Mouse (Mus musculus): Measurements from ENCODE around the gene Itsn2. TPM values are rescaled to one million over a fixed set of nuclear protein-coding genes. Genes with fewer than 3 reads are reported as not detected.

The Itsn2 gene
- polyA plus RNA-seq, 1 experiment from 2014 or later, result 39.3 TPM

DNA sequence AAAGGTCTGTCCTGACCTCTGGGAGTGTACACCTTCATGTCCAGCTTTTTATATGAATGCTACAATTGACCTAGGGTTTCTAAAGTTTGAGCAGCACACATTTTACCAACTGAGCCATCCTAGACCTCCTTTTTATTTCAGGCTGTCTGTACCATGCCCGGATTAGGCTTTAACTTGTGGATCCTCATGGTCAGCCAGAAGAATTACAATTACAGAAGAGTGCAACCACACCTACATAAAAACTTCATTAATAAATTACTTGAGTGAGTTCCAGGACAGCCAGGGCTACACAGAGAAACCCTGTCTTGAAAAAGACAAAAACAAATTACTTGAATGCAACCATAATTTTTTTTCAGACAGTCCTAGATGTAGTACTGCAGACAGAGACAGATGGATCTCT is 164.6 kb downstream of the Itsn2 start:
- Histone ChIP-seq H3K27ac (no peak overlapping the region), H3K4me3 (no peak overlapping the region), H3K27me3 (no peaks in the 10 kb centered on the region), H3K4me1 (no peaks in the 10 kb centered on the region), H3K9me3 (no peaks in the 10 kb centered on the region), H3K9ac (no peak overlapping the region), H3K4me2 (no peak overlapping the region), H3K36me3 (no peaks in the 10 kb centered on the region)
- 86% methylated on average over 1 of the region's 1 CpGs for WGBS
- ATAC-seq (ENCODE audit: insufficient number of reproducible peaks, low FRiP score, low TSS enrichment, low read depth), result no peak

Other genes starting within 250 kb of the Itsn2 start
- gene Ncoa1, start 115.5 kb upstream of the Itsn2 start, polyA plus RNA-seq (2015; fragmentation: Nextera tagmentation; extraction: Ambion mirVana), result 10.6 and 12.4 TPM in 2 replicates
- gene Gm3625, start 289 bp downstream of the Itsn2 start, polyA plus RNA-seq (2015; fragmentation: Nextera tagmentation; extraction: Ambion mirVana), result not detected in 2 replicates
- 0.20 and 0.52 TPM in 2 replicates for gene Fam228a, start 145.8 kb downstream of the Itsn2 start, polyA plus RNA-seq (2015; fragmentation: Nextera tagmentation; extraction: Ambion mirVana)
- gene Pfn4, start 176.4 kb downstream of the Itsn2 start, polyA plus RNA-seq (2015; fragmentation: Nextera tagmentation; extraction: Ambion mirVana), result 3.6 and 3.9 TPM in 2 replicates
- 3.6 and 5.1 TPM in 2 replicates for gene Fam228b, start 176.6 kb downstream of the Itsn2 start, polyA plus RNA-seq (2015; fragmentation: Nextera tagmentation; extraction: Ambion mirVana)
- 184 and 205 TPM in 2 replicates for gene Sf3b6, start 224.9 kb downstream of the Itsn2 start, polyA plus RNA-seq (2015; fragmentation: Nextera tagmentation; extraction: Ambion mirVana)
- gene Fkbp1b, start 249.0 kb downstream of the Itsn2 start, polyA plus RNA-seq (2015; fragmentation: Nextera tagmentation; extraction: Ambion mirVana), result 14.0 and 15.2 TPM in 2 replicates

Data from limb, embryonic 15.5 days (tissue).